Mouse (Mus musculus) ES-Bruce4 (cell line): ENCODE results near the gene Mvb12b.

ENCODE experiments used
- CTCF ChIP-seq: IDR thresholded peaks from one replicate; pipeline ENCODE4 v1.8.1; 2011; ENCODE audit warnings: low read depth, low read length
- EP300 ChIP-seq: IDR thresholded peaks from 2 replicates; pipeline ENCODE4 v1.6.1; 2011; ENCODE audit warnings: low read depth, low read length; ENCODE audit not compliant: insufficient read depth
- POLR2A ChIP-seq: IDR thresholded peaks from one replicate; pipeline ENCODE4 v1.8.1; 2011; ENCODE audit warnings: low read length; ENCODE audit not compliant: insufficient read depth

- TF ChIP-seq CTCF (no peak), POLR2A (no peak), EP300 (no peak)
Observed at GRCm38 (mm10) chr2:33778466-33778865, 109.3 kb downstream of the Mvb12b start.
